ENCODE assay signal across 21 mouse cellular contexts in genomic region chr10:54381530-54381929, GRCm38 (mm10).
A peak's percentile ranks its signal among the peaks of the same experiment; 100 is the strongest.
DNase-seq lines count a peak whose midpoint lies in the region; ATAC-seq and TF ChIP-seq lines count a peak whose summit lies in the region.
"Had no signal": no experiment of that assay in that cellular context is flagged by ENCODE, and none has a peak within 500 bp of the region (broad histone marks: within the 10 kb centered on the region; RNA-seq: fewer than 3 reads in every experiment).

No protein-coding gene starts in this region.

- ATAC-seq in hindbrain, embryonic 12.5 days (ENCODE audit: low FRiP score), result no peak
- ATAC-seq: activated CD4-positive, CD25-positive, alpha-beta regulatory T cell, adult 4 months; forebrain, embryonic 13.5 days; forebrain, postnatal 0 days; Patski had no signal

- DNase-seq in layer of hippocampus, adult 11-12 months (ENCODE audit: low spot score), result peak; percentile 5
- DNase-seq in layer of hippocampus, postnatal 25 days (ENCODE audit: extremely low spot score in 1 of 2, low spot score in 1 of 2), result no peak
- peak; percentile 8 to 29 for DNase-seq in left cerebral cortex, adult 9 months (ENCODE audit: low spot score in 2 of 2)
- DNase-seq in left cerebral cortex, adult 2 months (ENCODE audit: extremely low spot score in 1 of 2, low spot score in 2 of 2), result no peak
- DNase-seq in brain, adult 2 months (ENCODE audit: low read depth, low spot score), result peak; percentile 70
- DNase-seq in layer of hippocampus, adult 9-11 months, result peak; percentile 18
- DNase-seq in cerebellum, adult 9-10 months, result no peak
- DNase-seq: adrenal gland, postnatal 14 days; cerebellum, adult 18-20 months; cerebellum, postnatal 10 days; forebrain, postnatal 0 days; gastrocnemius, postnatal 14 days had no signal

- H3K9ac ChIP-seq in hindbrain, embryonic 12.5 days, result no peak overlapping the region
- H3K9ac ChIP-seq: forebrain, embryonic 13.5 days; forebrain, postnatal 0 days; heart, embryonic 12.5 days; hindbrain, embryonic 15.5 days had no signal

- H3K9me3 ChIP-seq in hindbrain, embryonic 12.5 days (replicated peaks), result no peaks in the 10 kb centered on the region
- H3K9me3 ChIP-seq: embryonic facial prominence, embryonic 10.5 days; forebrain, embryonic 13.5 days; heart, embryonic 12.5 days; hindbrain, embryonic 10.5 days; hindbrain, embryonic 15.5 days had no signal

- intact Hi-C loops in left cerebral cortex, adult 2 months (cut with DNase I), result loop anchor here (2.0 kb wide), 1 partner anchor 67 kb away; no protein-coding TSS in a partner anchor

- no peak overlapping the region for H3K4me3 ChIP-seq in left cerebral cortex, adult 2 months
- H3K4me3 ChIP-seq in hindbrain, embryonic 12.5 days, result no peak overlapping the region
- H3K4me3 ChIP-seq: embryonic facial prominence, embryonic 10.5 days; forebrain, embryonic 13.5 days; heart, embryonic 12.5 days; hindbrain, embryonic 10.5 days; hindbrain, embryonic 15.5 days had no signal

- WGBS in hindbrain, embryonic 12.5 days, result 83% methylated on average over 2 of the region's 2 CpGs

- no peak overlapping the region for H3K4me2 ChIP-seq in hindbrain, embryonic 12.5 days (replicated peaks)
- H3K4me2 ChIP-seq: forebrain, embryonic 13.5 days; heart, embryonic 12.5 days; hindbrain, embryonic 15.5 days had no signal

- H3K27ac ChIP-seq in left cerebral cortex, adult 2 months, result no peak overlapping the region
- no peak overlapping the region for H3K27ac ChIP-seq in hindbrain, embryonic 12.5 days
- H3K27ac ChIP-seq: embryonic facial prominence, embryonic 10.5 days; forebrain, embryonic 13.5 days; hindbrain, embryonic 10.5 days; hindbrain, embryonic 15.5 days had no signal

- no peak for TF ChIP-seq CTCF in left cerebral cortex, adult 2 months (IDR thresholded peaks at IDR 0.05)

- H3K36me3 ChIP-seq in hindbrain, embryonic 12.5 days, result no peaks in the 10 kb centered on the region
- H3K36me3 ChIP-seq: embryonic facial prominence, embryonic 10.5 days; heart, embryonic 12.5 days; hindbrain, embryonic 10.5 days; hindbrain, embryonic 15.5 days had no signal

- no peaks in the 10 kb centered on the region for H3K27me3 ChIP-seq in hindbrain, embryonic 12.5 days
- H3K27me3 ChIP-seq: CH12.LX; forebrain, embryonic 13.5 days; heart, embryonic 12.5 days; hindbrain, embryonic 15.5 days; Patski had no signal

- no peaks in the 10 kb centered on the region for H3K4me1 ChIP-seq in hindbrain, embryonic 12.5 days
- H3K4me1 ChIP-seq: embryonic facial prominence, embryonic 10.5 days; forebrain, embryonic 13.5 days; heart, embryonic 12.5 days; hindbrain, embryonic 10.5 days; hindbrain, embryonic 15.5 days had no signal

Comparison
In these comparisons a context has a peak if more than half of its experiments do, and no peak if none do; other contexts are left out.
1. DNase-seq: peak in layer of hippocampus, adult 11-12 months (single experiment), left cerebral cortex, adult 9 months (2 of 2), brain, adult 2 months (single experiment) and layer of hippocampus, adult 9-11 months (single experiment); none in layer of hippocampus, postnatal 25 days (0 of 2), left cerebral cortex, adult 2 months (0 of 2) and cerebellum, adult 9-10 months (single experiment).